Mouse (Mus musculus) ovary, postnatal 14 days (tissue): ENCODE measurements around the gene Cog1.

Experiments
- DNase-seq: peaks from one replicate; pipeline ENCODE4 v3.0.0; 2022; ENCODE audit warnings: low spot score

Cog1 gene

DNA sequence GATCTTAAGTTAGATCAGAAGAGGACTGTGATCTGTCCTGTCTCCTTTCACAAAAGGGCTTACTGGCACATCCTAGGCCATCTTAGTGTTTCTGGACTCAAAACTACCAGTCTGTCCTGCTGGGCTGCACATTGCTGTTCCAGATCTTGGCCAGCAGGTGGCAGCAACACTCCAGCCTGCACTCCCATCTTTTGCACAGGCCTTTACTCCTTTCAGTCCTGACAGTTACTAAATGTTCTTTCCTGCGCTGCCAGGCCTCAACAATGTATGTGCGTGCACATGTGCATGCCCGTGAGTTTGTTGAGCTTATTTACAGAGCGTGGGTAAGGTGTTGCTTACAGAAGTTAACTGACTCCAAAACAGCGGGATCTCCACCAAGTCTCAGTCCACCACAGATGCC is 54.8 kb downstream of the Cog1 start:
- peak; percentile 79 for DNase-seq

DNA sequence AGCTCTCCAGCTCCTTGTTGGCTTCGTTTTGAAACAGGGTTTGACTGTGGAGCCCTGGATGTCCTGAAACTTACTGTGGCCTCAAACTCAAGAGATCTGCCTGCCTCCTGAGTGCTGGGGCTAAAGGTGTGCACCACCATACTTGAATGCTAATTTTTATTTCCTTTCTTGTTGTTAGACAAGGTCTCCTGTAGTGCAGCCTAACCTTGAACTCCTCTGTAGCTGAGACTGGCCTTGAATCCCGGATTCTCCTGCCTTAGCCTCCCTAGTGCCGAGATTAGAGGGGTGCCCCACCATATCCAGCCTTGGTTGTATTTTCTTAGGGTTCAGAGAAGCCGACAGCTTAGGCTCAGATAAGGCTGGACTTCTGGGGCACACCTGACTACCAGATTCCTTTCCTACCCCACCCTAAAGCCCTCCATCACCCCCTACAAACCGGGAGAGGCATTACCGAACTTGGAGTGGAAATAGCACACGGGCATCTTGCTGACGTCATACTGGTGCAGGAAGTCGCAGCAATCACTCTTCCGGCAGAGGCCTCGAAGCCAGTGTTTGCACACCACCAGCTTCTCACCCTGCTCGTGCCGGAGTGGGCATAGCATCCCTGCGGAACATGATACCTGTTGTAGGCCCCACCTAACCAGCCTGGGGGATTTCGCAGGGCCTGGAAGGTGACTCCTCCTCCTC is 57.1 kb downstream of the Cog1 start:
- DNase-seq: no peak

- DNase-seq: no peak
Measured at GRCm38 (mm10) chr11:113708629-113709213, 59.8 kb downstream of the Cog1 start.

- no peak for DNase-seq
Measured at GRCm38 (mm10) chr11:113709272-113709671, 60.3 kb downstream of the Cog1 start.

- no peak for DNase-seq
Measured at GRCm38 (mm10) chr11:113709731-113710256, 60.8 kb downstream of the Cog1 start, which contains the start of gene Cpsf4l. TSS of gene Cpsf4l (minus strand) at chr11:113710017.

GRCm38 (mm10) chr11:113710257-113710777 is 61.3 kb downstream of the Cog1 start:
- no peak for DNase-seq

GRCm38 (mm10) chr11:113711061-113711460 is 62.1 kb downstream of the Cog1 start:
- DNase-seq: no peak

- DNase-seq: no peak
Measured at GRCm38 (mm10) chr11:113715078-113715674, 66.2 kb downstream of the Cog1 start.

- no peak for DNase-seq
Measured at GRCm38 (mm10) chr11:113716132-113716531, 67.2 kb downstream of the Cog1 start.
